In genomic region chr1:77514963-77515650, GRCm38 (mm10) we compare ENCODE assay signal across 8 mouse cellular contexts. TPM values are rescaled to one million over a fixed set of nuclear protein-coding genes. Genes with fewer than 3 reads are reported as not detected.
A peak's percentile ranks its signal among the peaks of the same experiment; 100 is the strongest.
DNase-seq lines count a peak whose midpoint lies in the region; ATAC-seq and TF ChIP-seq lines count a peak whose summit lies in the region.

Gene Epha4 (minus strand): TSS chr1:77515088.

- TF ChIP-seq CTCF in CH12.LX (conservative IDR thresholded peaks at IDR 0.05 in 1 of 2, IDR thresholded peaks at IDR 0.05 in 1 of 2; ENCODE audit: low read depth in 2 of 2, low read length in 2 of 2) = no peak

- peak; percentile 67 for DNase-seq in CH12.LX (ENCODE audit: extremely low read depth)
- DNase-seq in c-Kit-positive CD71-positive TER-119-negative erythroid progenitor cells, embryonic 14.5 days (ENCODE audit: low read depth) = peak; percentile 25
- peak; percentile 97 to 98 for DNase-seq in kidney, postnatal 25 days
- peak; percentile 86 for DNase-seq in testis, postnatal 14 days (ENCODE audit: low spot score)

- H3K27me3 ChIP-seq in CH12.LX (replicated peaks) = no peaks in the 10 kb centered on the region
- peaks cover 6% of the 10 kb centered on the region; the same call in 1 of the 2 replicates for H3K27me3 ChIP-seq in forebrain, embryonic 12.5 days
- H3K27me3 ChIP-seq in heart, embryonic 15.5 days = peaks cover 14% of the 10 kb centered on the region; the same call in 1 of the 2 replicates
- peaks cover 70% of the 10 kb centered on the region for H3K27me3 ChIP-seq in liver, embryonic 12.5 days (replicated peaks)
- no peaks in the 10 kb centered on the region for H3K27me3 ChIP-seq in myocyte (ENCODE audit: control insufficient read depth, insufficient read depth, insufficient read length)

- dilution Hi-C loops in CH12.LX (cut with MboI; ENCODE audit: extremely low pct_ligation_motif_present, extremely low pct_unique_long_range_greater_than_20kb, low sequenced_read_pairs) = no loop called here

- TF ChIP-seq EP300 in CH12.LX (IDR thresholded peaks at IDR 0.05; ENCODE audit: low read length) = no peak

- peak; percentile 94 for ATAC-seq in forebrain, embryonic 12.5 days (ENCODE audit: low FRiP score)
- ATAC-seq in heart, embryonic 15.5 days (replicated peaks; ENCODE audit: insufficient number of reproducible peaks, insufficient read depth, low FRiP score, low read depth) = peak; percentile 95
- ATAC-seq in liver, embryonic 12.5 days = peak; percentile 90

- H3K4me3 ChIP-seq in CH12.LX (replicated peaks in 1 of 3; ENCODE audit: low read depth in 2 of 3, low read length in 2 of 3, poor library complexity in 1 of 3) (peak within 1 kb of the TSS; percentile 58 to 73 (median 64)), myocyte (peak within 1 kb of the TSS; percentile 30)
- peak within 1 kb of the TSS; percentile 78 for H3K4me3 ChIP-seq in forebrain, embryonic 12.5 days (replicated peaks)
- H3K4me3 ChIP-seq in heart, embryonic 15.5 days = peak within 1 kb of the TSS; percentile 77
- H3K4me3 ChIP-seq in liver, embryonic 12.5 days = peak within 1 kb of the TSS; percentile 56

- H3K4me2 ChIP-seq in CH12.LX (ENCODE audit: insufficient read depth, low read depth, poor library complexity, severe bottlenecking) (peak within 1 kb of the TSS; percentile 71), myocyte (ENCODE audit: low read depth) (peak within 1 kb of the TSS; percentile 98)
- H3K4me2 ChIP-seq in forebrain, embryonic 12.5 days = peak within 1 kb of the TSS; percentile 92
- peak within 1 kb of the TSS; percentile 97 for H3K4me2 ChIP-seq in heart, embryonic 15.5 days
- peak within 1 kb of the TSS; percentile 79 for H3K4me2 ChIP-seq in liver, embryonic 12.5 days

- H3K9me3 ChIP-seq in CH12.LX (replicated peaks; ENCODE audit: low read length) = peaks cover 3% of the 10 kb centered on the region
- H3K9me3 ChIP-seq in forebrain, embryonic 12.5 days = no peaks in the 10 kb centered on the region
- no peaks in the 10 kb centered on the region for H3K9me3 ChIP-seq in heart, embryonic 15.5 days (replicated peaks)
- no peaks in the 10 kb centered on the region for H3K9me3 ChIP-seq in liver, embryonic 12.5 days (replicated peaks)

- under 1% methylated on average over 40 of the region's 40 CpGs for WGBS in forebrain, embryonic 12.5 days
- under 1% methylated on average over 40 of the region's 40 CpGs for WGBS in heart, embryonic 15.5 days
- 2% methylated on average over 40 of the region's 40 CpGs for WGBS in liver, embryonic 12.5 days (ENCODE audit: insufficient replicate concordance)

- H3ac ChIP-seq in myocyte (ENCODE audit: control insufficient read depth, insufficient read length) = no peak within 1 kb of the TSS

- peak within 1 kb of the TSS; percentile 84; the same call in 1 of the 2 replicates for H3K27ac ChIP-seq in CH12.LX (ENCODE audit: insufficient read depth, low read depth)
- H3K27ac ChIP-seq in forebrain, embryonic 12.5 days = peak within 1 kb of the TSS; percentile 95
- peak within 1 kb of the TSS; percentile 72 for H3K27ac ChIP-seq in heart, embryonic 15.5 days
- no peak within 1 kb of the TSS for H3K27ac ChIP-seq in liver, embryonic 12.5 days

- peak within 1 kb of the TSS; percentile 84; the same call in 1 of the 2 replicates for H3K9ac ChIP-seq in CH12.LX (ENCODE audit: insufficient read depth, low read depth)
- H3K9ac ChIP-seq in forebrain, embryonic 12.5 days = peak within 1 kb of the TSS; percentile 88
- H3K9ac ChIP-seq in heart, embryonic 15.5 days = peak within 1 kb of the TSS; percentile 69
- H3K9ac ChIP-seq in liver, embryonic 12.5 days = no peak within 1 kb of the TSS

- TF ChIP-seq POLR2A in CH12.LX (IDR thresholded peaks at IDR 0.05; ENCODE audit: low read depth, low read length) (peak; percentile 37; the same call in 1 of the 2 replicates), myocyte (IDR thresholded peaks at IDR 0.05; ENCODE audit: insufficient read length, low read depth) (peak; percentile 33)

- H3K36me3 ChIP-seq in CH12.LX (replicated peaks in 1 of 2; ENCODE audit: control insufficient read depth in 1 of 2, insufficient read depth in 1 of 2, low read length in 1 of 2) = no peaks in the 10 kb centered on the region
- H3K36me3 ChIP-seq in forebrain, embryonic 12.5 days (replicated peaks) = peaks cover 5% of the 10 kb centered on the region
- H3K36me3 ChIP-seq in heart, embryonic 15.5 days = no peaks in the 10 kb centered on the region
- no peaks in the 10 kb centered on the region for H3K36me3 ChIP-seq in liver, embryonic 12.5 days
- no peaks in the 10 kb centered on the region for H3K36me3 ChIP-seq in myocyte (ENCODE audit: control insufficient read depth, insufficient read depth)

- TF ChIP-seq RAD21 in CH12.LX (IDR thresholded peaks at IDR 0.05; ENCODE audit: low read depth, low read length) = no peak

- H3K4me1 ChIP-seq in CH12.LX (ENCODE audit: control insufficient read depth in 1 of 2, insufficient read depth in 2 of 2) = peaks cover 0 to 28% of the 10 kb centered on the region in 2 experiments; a peak in 2 of 4 replicates
- H3K4me1 ChIP-seq in forebrain, embryonic 12.5 days = peaks cover 31% of the 10 kb centered on the region
- H3K4me1 ChIP-seq in heart, embryonic 15.5 days (replicated peaks) = peaks cover 24% of the 10 kb centered on the region
- peaks cover 26% of the 10 kb centered on the region; the same call in 1 of the 2 replicates for H3K4me1 ChIP-seq in liver, embryonic 12.5 days

- peaks cover 42% of the 10 kb centered on the region for H3K79me2 ChIP-seq in CH12.LX (replicated peaks; ENCODE audit: control insufficient read depth, extremely low read depth, insufficient read depth, poor library complexity, severe bottlenecking)
- no peaks in the 10 kb centered on the region for H3K79me2 ChIP-seq in myocyte (ENCODE audit: control insufficient read depth, insufficient read depth)

- in situ Hi-C loops in CH12.LX (cut with MboI; ENCODE audit: low pct_ligation_motif_present, low pct_unique_long_range_greater_than_20kb, low sequenced_read_pairs) = loop anchor here (25.0 kb wide), 2 partner anchors 328 to 428 kb away; no protein-coding TSS in a partner anchor

TF ChIP-seq in CH12.LX, 34 proteins besides CTCF, POLR2A, EP300 and RAD21:
- TF ChIP-seq TCF12 (IDR thresholded peaks at IDR 0.05; ENCODE audit: low read depth, low read length) (no peak; the same call in 1 of the 2 replicates), TBP (conservative IDR thresholded peaks at IDR 0.05; ENCODE audit: low read depth, low read length) (peak; percentile 34; the same call in 1 of the 2 replicates)
TF ChIP-seq in CH12.LX: peak in this region for 1.

TF ChIP-seq in myocyte, 11 proteins besides CTCF, POLR2A, EP300 and RAD21:
- TF ChIP-seq MAX (IDR thresholded peaks at IDR 0.05; ENCODE audit: low read depth) (no peak), MYOD1 (IDR thresholded peaks at IDR 0.05; ENCODE audit: control insufficient read depth in 1 of 3, insufficient read length in 2 of 3, low read depth in 2 of 3) (no peak)
TF ChIP-seq in myocyte: peak in this region for 0.

RNA-seq across cellular contexts. Expression of gene Epha4, which starts in this region (rescaled TPM):
- total RNA-seq in CH12.LX (2012; rRNA removed) (16.1 and 26.0 TPM in 2 replicates), CH12.LX (2014; rRNA removed) (12.1 and 13.0 TPM in 2 replicates)
- polyA plus RNA-seq in CH12.LX (2012; ENCODE audit: insufficient read length, low read depth) (3.8 and 3.9 TPM in 2 replicates), myocyte (2012; fragmentation: generic; extraction: Trizol) (0.29 TPM)
- 56.2 and 58.4 TPM in 2 replicates for polyA plus RNA-seq in forebrain, embryonic 12.5 days (2016; fragmentation: Nextera tagmentation; extraction: Ambion mirVana)
- polyA plus RNA-seq in heart, embryonic 15.5 days (2015; fragmentation: Nextera tagmentation; extraction: Ambion mirVana) = 6.9 and 8.6 TPM in 2 replicates
- 1.6 and 1.7 TPM in 2 replicates for polyA plus RNA-seq in liver, embryonic 12.5 days (2016; fragmentation: Nextera tagmentation; extraction: Ambion mirVana)

Comparison
In these comparisons a context has a peak if more than half of its experiments do, and no peak if none do; other contexts are left out.
1. DNase-seq: peak in every context shown above with its lines; median percentile 98 in kidney, postnatal 25 days; 86 in testis, postnatal 14 days; 67 in CH12.LX; 25 in c-Kit-positive CD71-positive TER-119-negative erythroid progenitor cells, embryonic 14.5 days.